Mouse (Mus musculus) layer of hippocampus, postnatal 36 days (tissue): ENCODE results near the gene Enpp3. TPM values are rescaled to one million over a fixed set of nuclear protein-coding genes. Genes with fewer than 3 reads are reported as not detected.

ENCODE experiments used
- DNase-seq, 2 experiments: peaks; one replicate each; pipeline ENCODE4 v3.0.0; 2022
- total RNA-seq, 2 experiments: library from RNA; stranded (reverse); gene quantifications; 2 replicates each; pipeline ENCODE4 v1.2.3; 2021

The Enpp3 gene
- total RNA-seq: under 1 TPM; 0.35 to 0.67 TPM

DNA sequence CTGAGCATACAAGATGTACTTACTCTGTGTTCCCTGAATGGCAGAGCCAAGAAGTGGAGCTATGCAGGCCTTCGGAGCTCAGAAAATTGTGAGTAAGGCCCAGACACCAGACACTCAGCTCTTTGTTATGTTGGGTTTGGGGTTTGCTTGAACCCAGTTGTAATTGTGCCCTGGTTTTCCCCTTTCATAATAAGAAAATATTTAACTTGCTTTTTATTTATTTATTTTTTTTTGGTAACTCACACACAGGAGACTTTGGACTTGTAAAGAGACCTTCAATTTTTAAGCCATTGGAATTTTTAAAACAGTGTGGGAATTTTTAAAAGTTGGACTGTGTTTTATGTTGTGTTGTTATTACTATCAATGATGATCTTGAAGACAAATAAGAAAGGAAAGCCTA, at the start of gene Enpp3:
Enpp3 (minus strand) TSS at position 148 of the 400 bp plus-strand sequence.
- no peak for DNase-seq

DNA sequence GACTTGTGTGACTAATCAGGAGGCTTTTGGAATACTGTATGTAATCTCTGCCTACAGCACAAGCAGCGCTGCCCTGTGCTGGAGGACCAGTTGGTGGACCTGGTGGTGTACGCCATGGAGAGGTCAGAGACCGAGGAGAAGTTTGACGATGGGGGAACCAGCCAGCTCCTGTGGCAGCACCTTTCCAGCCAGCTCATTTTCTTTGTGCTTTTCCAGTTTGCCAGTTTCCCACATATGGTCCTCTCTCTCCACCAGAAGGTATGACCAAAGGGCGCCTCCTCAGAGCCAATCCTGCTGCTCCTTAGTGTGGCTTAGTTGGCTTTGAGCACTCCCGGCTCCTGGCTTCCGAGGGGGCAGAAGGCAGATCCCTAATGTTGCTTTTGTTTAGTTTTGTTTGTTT, 45.7 kb upstream of the Enpp3 start:
- DNase-seq: no peak

DNA sequence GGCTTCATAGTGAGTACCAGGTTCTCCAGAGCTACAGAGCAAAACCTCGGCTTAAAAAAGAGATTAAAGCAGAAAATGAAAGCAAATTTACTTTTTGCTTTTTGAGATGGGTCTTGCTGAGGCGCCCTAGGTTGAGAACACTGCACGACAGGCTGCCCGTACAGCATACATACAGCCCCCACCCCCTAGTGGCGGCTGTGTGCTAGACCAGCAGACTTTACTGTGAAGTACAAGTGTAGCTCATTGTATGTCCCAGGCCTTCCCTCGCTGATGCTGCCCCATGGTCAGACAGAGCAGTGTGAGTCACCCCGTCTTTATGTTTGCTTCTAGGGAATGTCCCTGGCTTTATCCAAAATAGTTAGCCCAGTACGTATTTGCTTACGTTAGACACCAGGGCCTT, 43.4 kb upstream of the Enpp3 start:
- no peak for DNase-seq

DNA sequence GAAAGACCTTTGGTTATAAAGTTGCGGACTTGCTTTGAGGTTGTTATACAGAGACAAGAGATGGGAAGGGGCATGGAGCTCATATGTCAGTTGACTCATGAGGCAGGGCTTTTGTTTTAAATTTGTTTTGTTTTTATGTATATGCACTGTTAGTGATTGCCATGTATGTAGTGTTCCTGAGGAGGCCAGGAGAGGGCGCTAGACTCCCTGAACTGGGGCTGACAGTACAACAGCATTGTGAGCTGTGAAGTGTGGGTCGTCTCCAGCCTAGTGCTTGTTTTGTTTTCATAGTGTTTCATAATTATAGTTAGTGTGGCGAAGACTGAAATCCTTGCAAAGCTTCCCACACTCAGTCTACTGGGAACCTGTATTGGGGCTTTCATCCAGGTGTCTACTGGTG, 31.0 kb upstream of the Enpp3 start:
- DNase-seq: no peak

DNA sequence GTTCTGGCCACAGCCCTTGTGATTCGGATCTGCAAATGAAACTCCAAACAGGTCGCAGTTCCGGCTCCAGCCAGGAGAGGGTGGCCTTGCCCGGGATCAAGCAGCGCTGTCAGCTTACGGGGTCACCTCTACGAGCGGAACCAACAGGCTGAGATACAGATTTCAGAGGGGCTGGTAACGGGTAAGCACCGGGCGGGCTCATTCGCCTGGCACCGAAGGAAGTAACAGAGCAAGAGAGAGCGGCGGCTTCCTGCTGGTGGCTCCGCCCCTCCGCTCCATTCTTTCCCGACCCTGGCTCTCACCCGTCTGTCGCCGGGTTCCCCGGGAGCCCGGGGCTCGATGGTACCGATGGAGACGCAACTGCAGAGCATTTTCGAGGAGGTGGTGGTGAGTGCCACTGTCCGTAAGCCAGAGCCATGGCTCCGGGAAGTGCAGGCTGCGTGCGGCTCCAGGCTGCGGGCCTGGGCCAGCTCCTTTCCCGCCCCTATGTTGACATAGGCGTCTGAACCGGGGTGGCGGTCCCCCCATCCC, 27.2 kb upstream of the Enpp3 start, which contains the start of gene Med23:
Med23 (plus strand) TSS at position 227 of the 531 bp plus-strand sequence.
- peak; percentile 99 for DNase-seq

DNA sequence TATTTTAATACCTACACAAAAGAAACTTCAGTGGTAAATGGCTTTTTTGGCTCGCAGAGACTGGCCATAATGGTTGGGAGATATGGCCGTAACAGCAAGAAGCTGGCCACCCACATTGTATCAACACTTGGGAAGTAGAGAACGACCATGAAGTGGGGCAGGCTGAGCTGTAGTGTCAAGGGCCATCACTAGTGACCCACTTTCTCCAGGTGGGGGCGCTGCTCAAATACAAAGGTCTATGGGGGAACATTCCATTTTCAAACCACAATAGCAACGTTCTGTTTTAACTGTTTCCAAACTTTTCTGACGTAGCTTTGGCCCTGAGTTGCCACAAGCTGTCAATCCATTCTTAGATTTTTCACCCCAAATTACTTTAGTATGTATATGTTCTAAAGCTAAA, 21.8 kb upstream of the Enpp3 start:
- no peak for DNase-seq

DNA sequence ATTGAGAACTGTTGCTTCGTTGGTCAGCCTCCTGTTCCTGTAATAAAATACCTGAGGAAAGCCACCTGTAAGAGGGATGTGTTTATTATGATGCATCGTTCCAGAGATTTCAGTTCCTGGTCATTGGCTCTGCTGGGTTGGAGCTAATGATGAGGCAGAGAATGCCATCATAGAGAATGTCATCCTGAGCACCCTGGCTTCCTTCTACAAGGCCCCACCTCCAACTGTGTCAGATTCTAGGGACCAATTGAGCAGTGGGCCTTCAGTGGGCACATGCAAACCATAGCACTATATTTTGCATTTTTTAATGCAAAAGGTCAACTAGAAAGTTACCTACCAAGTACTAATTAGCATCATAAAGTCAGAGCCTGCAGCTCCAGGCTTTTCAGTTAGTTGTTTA, 20.5 kb upstream of the Enpp3 start:
- DNase-seq: no peak

DNA sequence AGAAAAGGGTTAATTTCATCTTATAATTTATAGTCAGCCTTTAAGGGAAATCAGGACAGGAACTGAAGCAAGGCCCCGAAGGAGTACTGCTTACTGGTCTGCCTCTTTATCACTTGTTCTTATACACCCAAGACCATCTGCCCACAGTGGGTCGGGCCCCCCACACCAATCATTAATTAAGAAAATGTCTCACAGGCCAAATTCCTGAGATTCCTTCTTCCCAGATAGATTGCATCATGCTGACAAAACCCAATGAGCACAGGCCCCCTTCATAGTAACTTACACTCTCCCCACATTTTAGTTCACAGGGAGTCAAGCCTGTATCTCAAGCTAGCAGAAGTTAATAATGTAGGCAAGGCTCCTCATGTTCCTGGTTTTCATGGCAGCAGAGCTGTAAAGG, 625 bp downstream of the Enpp3 start:
- no peak for DNase-seq

DNA sequence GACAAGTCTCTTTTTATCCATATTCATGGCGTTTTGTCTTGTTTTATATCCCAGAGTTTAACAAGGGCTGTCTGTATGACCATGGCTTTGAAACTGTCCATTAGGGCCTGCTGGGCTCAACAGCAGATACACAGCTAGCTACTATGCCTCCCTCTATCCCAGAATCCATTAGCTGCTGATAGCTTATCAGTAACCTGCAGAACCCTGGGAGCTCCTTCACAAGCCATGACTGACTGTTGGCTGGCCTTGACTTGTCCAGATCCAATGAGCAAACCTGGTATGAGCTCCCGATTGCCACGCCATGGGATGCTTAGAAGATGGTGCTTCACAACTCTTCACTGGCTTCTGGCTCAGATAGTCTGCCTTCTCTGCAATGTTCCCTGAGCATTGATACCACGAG, 1.8 kb downstream of the Enpp3 start:
- no peak for DNase-seq

DNA sequence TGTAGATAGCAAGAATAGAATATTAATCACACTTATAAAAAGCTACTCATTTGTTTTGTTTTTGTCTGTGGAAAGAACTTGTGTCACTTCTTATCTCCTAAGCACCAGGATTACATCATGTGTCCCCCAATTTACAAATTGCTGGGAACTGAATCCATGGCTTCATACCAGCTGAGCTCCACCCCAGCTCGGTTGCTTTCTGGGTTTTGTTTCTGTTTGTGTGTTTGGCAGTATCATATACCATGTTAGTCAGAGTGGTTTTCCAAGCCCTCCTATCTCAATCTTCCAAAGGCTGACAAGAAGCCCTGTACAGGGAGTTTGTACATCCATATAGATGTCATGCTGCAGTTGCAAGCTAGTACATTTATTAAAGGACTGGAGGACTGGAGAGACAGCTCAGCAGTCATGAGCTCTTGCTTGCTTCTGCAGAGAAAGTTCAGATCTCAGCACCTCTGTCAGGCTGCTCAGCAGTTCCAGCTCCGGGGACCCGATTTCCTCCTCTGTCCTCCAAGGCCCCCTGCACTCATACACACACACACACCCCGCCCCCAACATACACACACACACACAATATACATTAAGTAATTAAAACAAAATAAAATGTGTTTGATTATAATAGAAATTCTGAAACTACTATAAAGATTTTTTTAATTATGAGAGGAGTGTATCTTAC, 6.1 kb downstream of the Enpp3 start:
- no peak for DNase-seq

DNA sequence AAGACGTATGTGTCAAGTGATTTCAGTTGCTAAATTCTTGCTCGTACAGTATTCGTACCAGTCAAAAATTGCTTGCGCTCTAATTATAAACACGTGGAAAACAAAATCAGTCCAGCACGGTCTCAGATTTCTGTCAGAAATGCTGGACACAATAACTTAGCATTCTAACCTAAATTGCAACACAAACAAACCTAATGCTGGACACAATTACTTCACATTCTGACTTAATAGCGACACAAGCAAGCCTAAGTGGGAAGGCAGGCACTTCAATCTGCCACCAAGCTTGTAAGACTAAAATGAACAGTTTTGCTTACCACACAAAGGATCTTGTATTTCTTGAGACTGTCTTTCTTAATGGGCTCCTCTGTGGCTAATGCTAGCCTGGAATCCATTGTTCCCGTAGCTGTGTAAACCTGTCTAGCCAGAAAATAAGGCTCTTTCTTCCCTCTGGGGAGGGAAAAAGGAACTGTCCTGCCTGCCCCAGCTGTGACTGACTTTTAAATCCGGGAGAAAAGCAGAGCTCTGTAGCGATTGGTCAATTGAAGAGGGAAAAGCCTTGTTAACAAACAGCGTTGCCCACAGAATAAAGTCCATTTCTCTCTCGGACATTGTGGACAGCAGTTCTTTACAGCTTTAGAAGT, 6.8 kb downstream of the Enpp3 start:
- DNase-seq: no peak

DNA sequence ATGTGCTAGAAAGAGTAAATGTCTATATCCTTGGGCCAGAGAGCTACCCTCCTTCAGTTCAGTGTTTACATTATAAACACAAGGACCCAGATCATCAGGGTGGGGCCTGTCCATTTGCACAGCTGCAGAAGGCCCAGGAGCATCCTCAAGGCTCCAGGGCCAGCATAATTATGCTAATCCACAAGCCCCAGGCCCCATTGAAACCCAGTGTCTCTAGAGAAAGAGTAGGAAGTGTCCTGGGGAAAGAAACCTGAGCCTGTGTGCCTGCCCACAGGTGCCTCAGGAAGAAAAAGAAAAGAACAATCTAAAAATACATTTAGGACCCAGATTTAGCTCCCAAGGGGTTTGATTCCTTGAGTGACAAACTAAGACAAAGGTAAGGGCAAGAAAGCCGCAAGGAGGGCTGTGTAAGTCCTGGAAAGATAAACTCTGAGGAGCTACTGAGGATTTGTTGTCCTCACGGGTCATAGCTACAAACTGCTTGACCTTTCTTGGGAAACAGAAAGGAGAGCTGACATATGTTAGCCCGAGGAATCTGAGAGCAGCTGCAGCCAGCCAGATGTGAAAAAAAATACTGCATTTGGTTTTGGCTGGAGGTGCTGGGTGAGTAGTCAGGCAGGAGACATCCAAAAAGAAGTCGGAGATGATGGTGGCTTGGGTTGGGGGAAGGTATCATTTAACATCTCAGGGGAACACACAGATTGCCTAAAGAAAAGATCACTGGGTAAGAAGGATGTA, 7.8 kb downstream of the Enpp3 start:
- no peak for DNase-seq

DNA sequence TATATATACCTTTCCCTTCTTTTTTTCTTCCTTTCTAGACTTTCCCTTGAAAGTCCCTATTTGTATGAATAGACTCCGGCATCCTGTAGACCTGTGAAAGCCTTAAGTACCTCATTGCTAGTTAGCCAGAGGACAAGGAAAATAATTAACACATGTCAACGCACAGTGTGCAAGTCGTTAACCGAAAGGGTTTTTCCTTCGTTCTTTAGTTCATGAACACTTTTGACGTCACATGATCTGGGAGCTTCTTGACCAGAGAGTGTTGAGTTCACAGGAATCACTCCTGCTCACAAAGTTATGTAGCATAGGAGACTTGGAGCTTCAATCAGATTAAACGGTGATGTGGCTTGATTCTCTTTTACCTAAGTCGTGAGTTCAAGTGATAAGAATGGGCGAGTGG, 10.3 kb downstream of the Enpp3 start:
- no peak for DNase-seq

DNA sequence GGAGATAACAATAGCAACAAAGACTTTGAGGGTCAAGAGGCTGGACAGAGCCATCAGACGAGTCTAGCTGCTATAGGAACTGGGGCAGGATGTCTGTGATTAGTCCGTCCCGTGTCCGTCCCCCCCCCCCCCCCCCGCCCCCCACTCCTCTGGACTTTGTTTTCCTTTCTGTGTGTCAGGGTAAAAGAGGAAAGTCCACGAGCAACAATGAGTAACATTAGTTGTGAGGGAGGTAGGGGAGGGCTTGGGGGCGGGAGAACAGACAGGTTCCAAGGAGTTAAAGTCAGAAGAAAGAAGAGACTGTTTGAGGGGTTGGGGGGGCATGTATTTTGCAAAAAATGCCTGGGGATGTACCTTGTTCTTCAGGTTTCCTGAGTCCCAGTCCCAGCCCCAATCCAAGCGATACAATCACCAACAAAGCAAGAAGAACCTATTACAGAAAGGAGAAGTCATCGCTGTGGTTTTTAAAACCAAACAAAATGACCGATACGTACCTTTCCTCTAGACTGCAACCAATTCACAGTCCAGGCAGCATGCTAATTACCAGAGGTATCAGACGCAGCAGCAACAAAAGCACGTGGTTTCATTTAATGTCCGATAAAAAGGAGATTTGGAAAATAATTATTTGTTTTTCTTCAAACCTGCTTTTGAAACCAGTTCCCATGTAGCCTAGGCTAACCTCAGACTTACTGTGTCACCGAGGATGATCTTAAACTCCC, 11.1 kb downstream of the Enpp3 start:
- no peak for DNase-seq

DNA sequence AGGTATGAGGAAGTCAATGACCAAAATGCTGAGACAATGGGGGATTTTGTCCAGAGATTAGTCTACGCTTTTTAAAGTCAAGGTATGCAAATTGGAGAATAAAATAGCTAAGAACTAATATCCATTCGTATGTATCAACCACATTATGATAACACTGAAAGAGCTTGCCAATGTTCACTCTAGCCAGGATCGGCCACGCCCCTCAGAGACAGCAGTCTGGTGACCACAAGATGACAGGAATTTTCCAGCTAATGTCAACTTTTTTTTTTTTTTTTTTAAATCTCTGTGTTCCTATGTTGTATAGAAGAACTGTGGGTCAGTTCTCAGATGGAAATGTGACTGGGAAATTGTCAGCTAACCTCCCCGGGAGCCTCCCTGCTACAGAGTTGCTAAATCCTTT, 12.2 kb downstream of the Enpp3 start:
- no peak for DNase-seq

DNA sequence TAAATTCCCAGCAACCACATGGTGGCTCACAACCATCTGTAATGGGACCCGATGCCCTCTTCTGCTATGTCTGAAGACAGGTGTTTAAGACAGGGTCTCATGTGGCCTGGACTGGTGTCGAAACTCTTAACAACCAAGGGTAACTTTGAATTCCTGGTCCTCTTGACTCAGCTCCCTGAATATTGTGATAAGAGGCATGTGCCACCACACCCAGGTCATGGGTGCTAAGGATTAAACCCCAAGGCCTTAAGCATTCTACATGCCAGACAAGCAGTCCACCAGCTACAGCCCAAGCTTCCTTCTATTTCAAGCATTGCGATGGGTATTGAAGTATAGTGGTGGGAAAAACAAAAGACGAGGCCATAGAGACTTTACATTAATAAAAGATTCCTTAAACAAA, 14.5 kb downstream of the Enpp3 start:
- DNase-seq: no peak

DNA sequence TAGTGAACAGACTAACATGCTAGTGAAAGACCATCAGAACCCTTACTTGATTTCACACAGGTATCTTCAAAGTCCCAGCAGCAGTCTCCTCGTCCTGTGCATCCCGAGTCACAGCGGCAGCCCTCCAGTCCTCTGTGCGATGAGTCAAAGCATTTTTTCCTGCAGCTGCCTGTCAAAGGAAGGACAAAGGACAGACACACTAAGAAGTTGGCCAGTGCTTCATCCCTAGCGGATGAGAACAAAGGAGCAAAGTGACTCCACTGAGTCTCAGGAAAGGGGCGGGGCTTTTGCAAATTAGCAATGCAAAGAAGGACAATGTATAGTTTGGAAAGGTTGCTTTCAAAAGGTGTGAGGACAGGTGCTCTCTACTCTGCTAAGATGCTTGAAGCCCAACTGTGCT, 16.5 kb downstream of the Enpp3 start:
- DNase-seq: no peak

DNA sequence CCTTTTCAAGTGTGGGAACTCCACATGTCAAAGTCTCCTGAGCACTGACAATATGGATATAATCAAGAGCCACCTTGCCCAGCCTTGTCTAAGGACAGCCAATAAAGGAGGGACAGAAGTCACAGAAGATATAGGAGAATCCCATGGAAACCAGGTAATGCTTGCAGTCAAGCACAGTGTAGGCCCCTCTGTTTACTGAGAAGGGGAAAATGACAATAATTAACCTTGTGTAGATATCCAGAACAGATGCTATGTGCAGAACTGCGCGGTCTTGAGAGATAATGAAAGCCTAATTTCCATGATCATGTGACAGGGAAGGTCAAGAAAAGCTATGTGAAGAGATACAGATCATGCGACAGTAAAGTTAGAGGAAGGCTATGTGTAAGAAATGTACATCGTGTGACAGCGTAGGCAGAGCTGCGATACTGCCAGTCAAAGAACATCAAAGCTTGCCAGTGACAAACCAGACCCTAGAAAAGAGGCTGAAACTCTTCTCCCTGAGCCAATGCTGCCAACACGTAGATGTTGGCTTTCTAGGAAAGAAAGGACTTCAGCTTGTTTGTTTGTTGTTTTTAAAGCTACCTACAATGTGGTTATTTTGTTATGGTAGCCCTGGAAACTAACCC, 17.1 kb downstream of the Enpp3 start:
- no peak for DNase-seq

DNA sequence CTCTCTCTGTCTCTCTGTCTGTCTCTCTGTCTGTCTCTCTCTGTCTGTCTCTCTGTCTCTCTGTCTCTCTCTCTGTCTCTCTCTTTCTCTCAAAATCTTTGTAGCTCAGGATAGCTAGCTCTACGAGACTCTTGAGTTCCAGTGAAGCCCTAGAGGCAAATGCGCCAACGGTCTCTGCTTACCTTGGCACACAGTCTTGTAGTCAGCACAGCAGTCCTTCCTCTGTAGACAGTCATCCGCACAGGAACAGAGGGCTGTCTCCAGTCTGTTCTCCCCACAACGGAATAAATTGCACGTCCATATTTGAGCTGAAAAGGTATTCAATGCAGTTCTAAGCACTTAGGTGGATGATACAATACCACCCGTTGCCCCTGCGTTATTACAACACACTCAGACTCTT, 18.0 kb downstream of the Enpp3 start:
- no peak for DNase-seq

DNA sequence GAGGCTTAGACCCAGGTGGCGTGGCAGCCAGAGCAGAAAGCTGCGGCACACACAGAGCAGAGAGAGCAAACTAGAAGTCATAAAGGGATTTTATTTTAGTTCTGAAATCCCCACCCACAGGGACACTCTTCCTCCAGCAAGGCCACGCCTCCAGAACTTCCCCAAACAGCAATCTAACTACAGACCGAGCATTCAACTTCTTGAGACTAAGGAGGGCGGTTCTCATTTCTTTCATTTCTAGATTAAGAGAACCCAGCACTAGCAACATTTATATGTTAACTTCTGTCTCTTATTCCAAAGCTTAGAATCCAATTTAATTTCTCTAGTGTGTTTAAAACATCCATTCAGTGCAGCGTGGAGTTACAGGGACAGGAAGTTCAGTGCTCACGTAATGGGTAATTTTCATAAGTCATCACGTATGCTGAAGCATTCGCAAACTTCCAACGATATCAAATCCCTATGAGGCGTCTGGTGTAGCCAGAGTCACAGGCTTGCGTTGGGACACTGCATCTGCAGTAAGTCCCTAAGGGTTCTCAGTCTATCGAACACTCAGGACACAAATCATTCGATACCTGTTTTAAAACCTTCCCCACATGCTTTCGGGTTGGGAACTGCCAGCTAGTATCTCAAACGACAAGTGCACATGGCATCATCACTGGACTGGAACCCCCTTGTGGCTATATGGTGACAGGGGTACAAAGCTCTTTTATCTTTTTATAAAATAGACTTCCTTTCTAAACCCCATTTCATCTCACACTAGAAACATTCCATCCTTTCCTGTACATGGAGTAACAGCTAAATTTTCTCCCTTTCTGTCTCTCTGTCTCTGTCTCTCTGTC, 18.7 kb downstream of the Enpp3 start:
- no peak for DNase-seq

DNA sequence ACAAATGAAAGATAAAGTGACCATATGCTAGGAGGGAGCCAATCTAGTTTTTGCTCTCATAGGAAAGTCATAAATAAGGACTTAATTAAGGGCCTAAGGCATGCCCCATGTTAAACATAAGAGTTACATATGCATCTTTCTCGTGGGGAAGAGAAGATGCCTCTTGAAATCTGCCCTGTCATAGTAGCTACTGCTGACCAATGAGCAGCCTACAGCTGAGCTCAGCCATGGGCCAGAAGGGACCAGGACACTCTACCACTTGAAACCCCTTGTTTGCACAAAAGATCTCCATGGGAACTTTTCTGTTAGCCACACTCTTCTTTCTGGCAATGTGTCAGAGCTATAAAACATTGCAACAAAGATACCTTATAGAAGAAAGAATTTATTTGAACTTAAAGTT, 19.4 kb downstream of the Enpp3 start:
- no peak for DNase-seq
